Mouse (Mus musculus) E14TG2a.4 (cell line): ENCODE data around the gene Arf6.

ENCODE experiments used
- CTCF ChIP-seq: conservative IDR thresholded peaks from 2 replicates; pipeline ENCODE4 v1.5.1; 2014; ENCODE audit warnings: low read length
- POU5F1 ChIP-seq: IDR thresholded peaks from 2 replicates; pipeline ENCODE4 v1.6.1; 2014; ENCODE audit warnings: low read length, borderline replicate concordance

- TF ChIP-seq CTCF: no peak
- TF ChIP-seq POU5F1: no peak
Measured at GRCm38 (mm10) chr12:69356546-69357299, 15.2 kb upstream of the Arf6 start, which contains the start of gene Nemf.
